Mouse (Mus musculus): ENCODE measurements around the gene Fth1.

DNA sequence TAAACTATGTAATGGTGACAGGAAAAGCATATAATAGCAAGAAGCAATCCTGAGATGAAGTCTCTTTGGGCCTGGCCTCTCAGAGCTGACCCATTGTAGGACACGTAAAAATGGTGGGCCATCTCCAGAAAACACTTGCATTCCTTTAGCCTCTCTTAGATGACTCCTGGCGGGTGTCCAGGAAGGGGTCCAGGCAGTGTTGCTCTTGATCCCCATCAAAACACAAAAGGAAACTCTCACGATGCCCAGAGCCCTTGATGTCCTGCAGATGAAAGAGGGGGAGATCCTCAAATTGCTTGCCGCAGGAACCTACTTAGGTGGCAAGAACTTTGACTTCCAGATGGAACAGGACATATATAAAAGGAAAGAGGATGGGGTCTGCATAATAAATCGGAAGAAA is 43.0 kb upstream of the Fth1 start:
- TF ChIP-seq CTCF (IDR thresholded peaks at IDR 0.05) (no peak), EP300 (IDR thresholded peaks at IDR 0.05) (no peak)

Data from lung, postnatal 0 days (tissue).